9 mouse cellular contexts compared by ENCODE assay signal in genomic region chr19:5836941-5837572, GRCm38 (mm10). TPM values are rescaled to one million over a fixed set of nuclear protein-coding genes. Genes with fewer than 3 reads are reported as not detected.
DNase-seq lines count a peak whose midpoint lies in the region; TF ChIP-seq lines count a peak whose summit lies in the region.
"Had no signal": no experiment of that assay in that cellular context is flagged by ENCODE, and none has a peak within 500 bp of the region (broad histone marks: within the 10 kb centered on the region; RNA-seq: fewer than 3 reads in every experiment).

No protein-coding gene starts in this region.

- H3K27ac ChIP-seq in heart, embryonic 10.5 days: peak overlapping the region; percentile 82
- peak overlapping the region; percentile 100 for H3K27ac ChIP-seq in macrophage

- TF ChIP-seq CTCF in lung, adult 2 months (IDR thresholded peaks at IDR 0.05; ENCODE audit: insufficient read depth, low read length): no peak

- no peaks in the 10 kb centered on the region for H3K36me3 ChIP-seq in heart, embryonic 10.5 days
- H3K36me3 ChIP-seq in macrophage (ENCODE audit: inconsistent target): no peaks in the 10 kb centered on the region

- H3K4me3 ChIP-seq in heart, embryonic 10.5 days: no peak overlapping the region
- H3K4me3 ChIP-seq in lung, adult 2 months (replicated peaks; ENCODE audit: extremely low read depth, low read depth, low read length): no peak overlapping the region
- H3K4me3 ChIP-seq in macrophage (ENCODE audit: inconsistent target): no peak overlapping the region; the same call in 1 of the 2 replicates

- no peaks in the 10 kb centered on the region for H3K9me3 ChIP-seq in heart, embryonic 10.5 days

- H3K79me2 ChIP-seq in macrophage (ENCODE audit: inconsistent target): peaks cover 100% of the 10 kb centered on the region

- DNase-seq in heart, embryonic 10.5 days (ENCODE audit: low spot score): no peak
- no peak for DNase-seq in heart, adult 8-10 months (ENCODE audit: low spot score)
- peak; percentile 43 for DNase-seq in lung, adult 2 months
- DNase-seq in lung, postnatal 4 days: no peak
- peak; percentile 73 for DNase-seq in NIH3T3 (ENCODE audit: low read depth)
- no peak for DNase-seq in cerebellum, adult 9-11 months
- no peak for DNase-seq in left cerebral cortex, adult 8-10 months (ENCODE audit: low spot score in 2 of 2)
- DNase-seq: cerebellum, postnatal 25 days had no signal

- H3K27me3 ChIP-seq in heart, embryonic 10.5 days (ENCODE audit: insufficient read depth, poor library complexity, severe bottlenecking): no peaks in the 10 kb centered on the region

- peaks cover 41% of the 10 kb centered on the region for H3K4me1 ChIP-seq in heart, embryonic 10.5 days
- H3K4me1 ChIP-seq in lung, adult 2 months (ENCODE audit: control insufficient read depth, insufficient read depth, low read length): peaks cover 36% of the 10 kb centered on the region

- peak; percentile 71; the same call in 1 of the 2 replicates for TF ChIP-seq POLR2A in lung, adult 2 months (IDR thresholded peaks at IDR 0.05; ENCODE audit: borderline replicate concordance, extremely low read depth, low read depth, low read length)

- 63% methylated on average over 10 of the region's 10 CpGs for WGBS in heart, embryonic 10.5 days
- 57% methylated on average over 10 of the region's 10 CpGs for WGBS in lung, adult 2 months
- 77% methylated on average over 9 of the region's 10 CpGs for WGBS in macrophage (ENCODE audit: missing documents)

RNA-seq across cellular contexts. Expression of gene Frmd8, which starts 38.0 kb away (rescaled TPM):
- 40.6 and 46.3 TPM in 2 replicates for polyA plus RNA-seq in heart, embryonic 10.5 days (2016; fragmentation: Nextera tagmentation; extraction: Ambion mirVana)
- 1 to 10 TPM; 7.1 to 8.1 (median 7.5) TPM for total RNA-seq in heart, adult 8-10 months (2022)
- 32.1 and 37.8 TPM in 2 replicates for polyA plus RNA-seq in lung, adult 2 months (2012; rRNA removed)
- total RNA-seq in macrophage (2018; cell fraction: chromatin; rRNA removed): 10 to 100 TPM in 20 of 26 experiments, 1 to 10 TPM in 6; 4.2 to 72.2 (median 26.5) TPM
- total RNA-seq in macrophage (2018; cell fraction: cytosol; rRNA removed): 10 to 100 TPM; 14.6 to 30.6 (median 23.5) TPM
- total RNA-seq in macrophage (2018; cell fraction: nucleus; rRNA removed): 10 to 100 TPM in 25 of 26 experiments, 1 to 10 TPM in 1; 8.8 to 44.5 (median 22.9) TPM
- 8.1 to 26.2 TPM (median 19.8 TPM) in 3 replicates for polyA plus RNA-seq in macrophage (2018)
- total RNA-seq in left cerebral cortex, adult 8-10 months (2022): 10 to 100 TPM; 12.1 to 19.9 (median 13.7) TPM

RNA-seq across cellular contexts. Expression of gene Slc25a45, which starts 40.6 kb away (rescaled TPM):
- polyA plus RNA-seq in heart, embryonic 10.5 days (2016; fragmentation: Nextera tagmentation; extraction: Ambion mirVana): 2.1 and 2.5 TPM in 2 replicates
- 1 to 10 TPM; 2.4 to 3.8 (median 2.8) TPM for total RNA-seq in heart, adult 8-10 months (2022)
- 24.5 and 26.0 TPM in 2 replicates for polyA plus RNA-seq in lung, adult 2 months (2012; rRNA removed)
- total RNA-seq in macrophage (2018; cell fraction: chromatin; rRNA removed): 100 to 1,000 TPM in 13 of 26 experiments, 10 to 100 TPM in 11, 1 to 10 TPM in 2; 8.2 to 252 (median 93.8) TPM
- total RNA-seq in macrophage (2018; cell fraction: cytosol; rRNA removed): 10 to 100 TPM; 23.1 to 86.6 (median 55.7) TPM
- total RNA-seq in macrophage (2018; cell fraction: nucleus; rRNA removed): 100 to 1,000 TPM in 15 of 26 experiments, 10 to 100 TPM in 11; 18.0 to 263 (median 107) TPM
- 44.6 to 74.8 TPM (median 53.2 TPM) in 3 replicates for polyA plus RNA-seq in macrophage (2018)
- total RNA-seq in left cerebral cortex, adult 8-10 months (2022): 1 to 10 TPM; 3.2 to 5.1 (median 4.1) TPM

RNA-seq across cellular contexts. Expression of gene Tigd3, which starts 56.9 kb away (rescaled TPM):
- polyA plus RNA-seq in heart, embryonic 10.5 days (2016; fragmentation: Nextera tagmentation; extraction: Ambion mirVana): 2.4 and 2.9 TPM in 2 replicates
- under 1 TPM; 0.23 to 0.50 (median 0.34) TPM for total RNA-seq in heart, adult 8-10 months (2022)
- 1.1 and 1.2 TPM in 2 replicates for polyA plus RNA-seq in lung, adult 2 months (2012; rRNA removed)
- total RNA-seq in macrophage (2018; cell fraction: chromatin; rRNA removed): 1 to 10 TPM; 1.4 to 4.4 (median 2.5) TPM
- total RNA-seq in macrophage (2018; cell fraction: cytosol; rRNA removed): under 1 TPM in 24 of 26 experiments, not detected in 2; 0.07 to 0.34 (median 0.16) TPM
- 1 to 10 TPM in 25 of 26 experiments, under 1 TPM in 1; 0.81 to 6.3 (median 2.3) TPM for total RNA-seq in macrophage (2018; cell fraction: nucleus; rRNA removed)
- polyA plus RNA-seq in macrophage (2018): 0.16 to 0.59 TPM (median 0.16 TPM) in 3 replicates
- 1 to 10 TPM; 3.9 to 5.6 (median 5.0) TPM for total RNA-seq in left cerebral cortex, adult 8-10 months (2022)

Comparison
In these comparisons a context has a peak if more than half of its experiments do, and no peak if none do; other contexts are left out.
1. DNase-seq: peak in lung, adult 2 months (single experiment) and NIH3T3 (single experiment); none in heart, embryonic 10.5 days (single experiment), heart, adult 8-10 months (single experiment), lung, postnatal 4 days (0 of 2), cerebellum, adult 9-11 months (single experiment) and left cerebral cortex, adult 8-10 months (0 of 2).